Mouse (Mus musculus): Measurements from ENCODE around the gene Gosr1. TPM values are rescaled to one million over a fixed set of nuclear protein-coding genes. Genes with fewer than 3 reads are reported as not detected.
"Not testable (repeated sequence)": the region's sequence is repeated elsewhere in the genome, so short reads cannot be mapped to it uniquely, and the experiment has no call there.

The Gosr1 gene
- total RNA-seq, 2 experiments from 2014 or later = 13.0 to 66.6 TPM

GRCm38 (mm10) chr11:76742511-76742910 lies 20.9 kb downstream of the Gosr1 start:
- no peak for ATAC-seq (replicated peaks; ENCODE audit: low FRiP score, poor library complexity, severe bottlenecking)

GRCm38 (mm10) chr11:76739125-76739524 lies 24.3 kb downstream of the Gosr1 start:
- no peak for ATAC-seq (replicated peaks; ENCODE audit: low FRiP score, poor library complexity, severe bottlenecking)

- no peak for ATAC-seq (replicated peaks; ENCODE audit: low FRiP score, poor library complexity, severe bottlenecking)
These were observed 27.5 kb downstream of the Gosr1 start for GRCm38 (mm10) chr11:76735753-76736324.

GRCm38 (mm10) chr11:76734560-76734959 lies 28.8 kb downstream of the Gosr1 start:
- ATAC-seq (replicated peaks; ENCODE audit: low FRiP score, poor library complexity, severe bottlenecking) = no peak

GRCm38 (mm10) chr11:76730650-76731049 lies 32.7 kb downstream of the Gosr1 start:
- no peak for ATAC-seq (replicated peaks; ENCODE audit: low FRiP score, poor library complexity, severe bottlenecking)

GRCm38 (mm10) chr11:76728093-76728492 lies 35.3 kb downstream of the Gosr1 start:
- no peak for ATAC-seq (replicated peaks; ENCODE audit: low FRiP score, poor library complexity, severe bottlenecking)

- no peak for ATAC-seq (replicated peaks; ENCODE audit: low FRiP score, poor library complexity, severe bottlenecking)
These were observed 39.5 kb downstream of the Gosr1 start for GRCm38 (mm10) chr11:76723911-76724310.

- no peak for ATAC-seq (replicated peaks; ENCODE audit: low FRiP score, poor library complexity, severe bottlenecking)
These were observed 46.4 kb downstream of the Gosr1 start for GRCm38 (mm10) chr11:76717000-76717399.

- no peak for ATAC-seq (replicated peaks; ENCODE audit: low FRiP score, poor library complexity, severe bottlenecking)
These were observed 53.5 kb downstream of the Gosr1 start for GRCm38 (mm10) chr11:76709625-76710452.

GRCm38 (mm10) chr11:76708881-76709280 lies 54.5 kb downstream of the Gosr1 start:
- ATAC-seq (replicated peaks; ENCODE audit: low FRiP score, poor library complexity, severe bottlenecking) = no peak

GRCm38 (mm10) chr11:76708066-76708465 lies 55.3 kb downstream of the Gosr1 start:
- ATAC-seq (replicated peaks; ENCODE audit: low FRiP score, poor library complexity, severe bottlenecking) = no peak

GRCm38 (mm10) chr11:76707656-76708055 lies 55.7 kb downstream of the Gosr1 start:
- ATAC-seq (replicated peaks; ENCODE audit: low FRiP score, poor library complexity, severe bottlenecking) = no peak

GRCm38 (mm10) chr11:76699626-76700025 lies 63.8 kb downstream of the Gosr1 start:
- no peak for ATAC-seq (replicated peaks; ENCODE audit: low FRiP score, poor library complexity, severe bottlenecking)

- ATAC-seq (replicated peaks; ENCODE audit: low FRiP score, poor library complexity, severe bottlenecking) = no peak
These were observed 67.6 kb downstream of the Gosr1 start for GRCm38 (mm10) chr11:76695810-76696209.

- no peak for ATAC-seq (replicated peaks; ENCODE audit: low FRiP score, poor library complexity, severe bottlenecking)
These were observed 71.3 kb downstream of the Gosr1 start for GRCm38 (mm10) chr11:76692096-76692495.

- no peak for ATAC-seq (replicated peaks; ENCODE audit: low FRiP score, poor library complexity, severe bottlenecking)
These were observed 77.8 kb downstream of the Gosr1 start for GRCm38 (mm10) chr11:76685604-76686003.

- not testable (repeated sequence) for ATAC-seq (replicated peaks; ENCODE audit: low FRiP score, poor library complexity, severe bottlenecking)
These were observed 83.9 kb downstream of the Gosr1 start, which contains the start of gene Trarg1 for GRCm38 (mm10) chr11:76679508-76679907. Trarg1 (plus strand) TSS chr11:76679808.

Measured in erythroid progenitor cell, adult 5-6 weeks (primary cell).